Mouse (Mus musculus): ENCODE measurements around the gene Mdga2. TPM values are rescaled to one million over a fixed set of nuclear protein-coding genes. Genes with fewer than 3 reads are reported as not detected.

Mdga2 gene
- polyA plus RNA-seq, 1 experiment from 2014 or later = 0.21 TPM

GRCm38 (mm10) chr12:66556846-66557245 is 665.5 kb downstream of the Mdga2 start:
- Histone ChIP-seq H3K36me3 (no peaks in the 10 kb centered on the region), H3K4me1 (no peaks in the 10 kb centered on the region), H3K27me3 (ENCODE audit: insufficient read depth, poor library complexity, severe bottlenecking) (no peaks in the 10 kb centered on the region), H3K9me3 (no peaks in the 10 kb centered on the region), H3K27ac (no peak overlapping the region), H3K4me3 (no peak overlapping the region)
- DNase-seq (ENCODE audit: low spot score) = no peak
- 83% methylated on average over 3 of the region's 3 CpGs for WGBS

GRCm38 (mm10) chr12:66556178-66556820 is 666.0 kb downstream of the Mdga2 start:
- 77% methylated on average over 2 of the region's 2 CpGs for WGBS
- no peak overlapping the region for H3K4me3 ChIP-seq

GRCm38 (mm10) chr12:66524973-66525372 is 697.4 kb downstream of the Mdga2 start:
- no peaks in the 10 kb centered on the region for H3K36me3 ChIP-seq
- H3K4me3 ChIP-seq = no peak overlapping the region
- H3K4me1 ChIP-seq = no peaks in the 10 kb centered on the region
- H3K27me3 ChIP-seq (ENCODE audit: insufficient read depth, poor library complexity, severe bottlenecking) = no peaks in the 10 kb centered on the region
- H3K9me3 ChIP-seq = no peaks in the 10 kb centered on the region
- no peak overlapping the region for H3K27ac ChIP-seq
- no peak for DNase-seq (ENCODE audit: low spot score)
- WGBS = 52% methylated on average over 2 of the region's 2 CpGs

More at GRCm38 (mm10) chr12:66556178-66556820, 666.0 kb downstream of the Mdga2 start:
- H3K36me3 ChIP-seq = no peaks in the 10 kb centered on the region
- H3K27me3 ChIP-seq (ENCODE audit: insufficient read depth, poor library complexity, severe bottlenecking) = no peaks in the 10 kb centered on the region
- H3K4me1 ChIP-seq = no peaks in the 10 kb centered on the region
- DNase-seq (ENCODE audit: low spot score) = no peak
- no peak overlapping the region for H3K27ac ChIP-seq
- no peaks in the 10 kb centered on the region for H3K9me3 ChIP-seq

GRCm38 (mm10) chr12:66499258-66499657 is 723.1 kb downstream of the Mdga2 start:
- 71% methylated on average over 4 of the region's 4 CpGs for WGBS
- no peaks in the 10 kb centered on the region for H3K4me1 ChIP-seq
- no peak overlapping the region for H3K4me3 ChIP-seq
- H3K27me3 ChIP-seq (ENCODE audit: insufficient read depth, poor library complexity, severe bottlenecking) = no peaks in the 10 kb centered on the region
- H3K27ac ChIP-seq = no peak overlapping the region
- no peaks in the 10 kb centered on the region for H3K36me3 ChIP-seq
- no peak for DNase-seq (ENCODE audit: low spot score)
- no peaks in the 10 kb centered on the region for H3K9me3 ChIP-seq

GRCm38 (mm10) chr12:66470868-66471267 is 751.5 kb downstream of the Mdga2 start:
- no peak overlapping the region for H3K27ac ChIP-seq
- no peaks in the 10 kb centered on the region for H3K36me3 ChIP-seq
- H3K27me3 ChIP-seq (ENCODE audit: insufficient read depth, poor library complexity, severe bottlenecking) = no peaks in the 10 kb centered on the region
- H3K9me3 ChIP-seq = no peaks in the 10 kb centered on the region
- H3K4me1 ChIP-seq = no peaks in the 10 kb centered on the region
- DNase-seq (ENCODE audit: low spot score) = no peak
- no peak overlapping the region for H3K4me3 ChIP-seq
- WGBS = 66% methylated on average over 4 of the region's 4 CpGs

GRCm38 (mm10) chr12:66470243-66470863 is 752.0 kb downstream of the Mdga2 start:
- DNase-seq (ENCODE audit: low spot score) = no peak
- Histone ChIP-seq H3K4me1 (no peaks in the 10 kb centered on the region), H3K9me3 (no peaks in the 10 kb centered on the region), H3K27ac (no peak overlapping the region), H3K27me3 (ENCODE audit: insufficient read depth, poor library complexity, severe bottlenecking) (no peaks in the 10 kb centered on the region), H3K4me3 (no peak overlapping the region), H3K36me3 (no peaks in the 10 kb centered on the region)
- 84% methylated on average over 8 of the region's 8 CpGs for WGBS

- H3K27me3 ChIP-seq (ENCODE audit: insufficient read depth, poor library complexity, severe bottlenecking) = no peaks in the 10 kb centered on the region
- H3K27ac ChIP-seq = no peak overlapping the region
- no peak for DNase-seq (ENCODE audit: low spot score)
- no peaks in the 10 kb centered on the region for H3K36me3 ChIP-seq
- H3K4me3 ChIP-seq = no peak overlapping the region
- WGBS = 88% methylated on average over 3 of the region's 3 CpGs
- H3K4me1 ChIP-seq = no peaks in the 10 kb centered on the region
- no peaks in the 10 kb centered on the region for H3K9me3 ChIP-seq
These were observed 756.8 kb downstream of the Mdga2 start for GRCm38 (mm10) chr12:66465516-66465915.

GRCm38 (mm10) chr12:66443340-66443739 is 779.0 kb downstream of the Mdga2 start:
- H3K4me3 ChIP-seq = no peak overlapping the region
- no peaks in the 10 kb centered on the region for H3K4me1 ChIP-seq
- no peak overlapping the region for H3K27ac ChIP-seq
- H3K27me3 ChIP-seq (ENCODE audit: insufficient read depth, poor library complexity, severe bottlenecking) = no peaks in the 10 kb centered on the region
- no peaks in the 10 kb centered on the region for H3K36me3 ChIP-seq
- DNase-seq (ENCODE audit: low spot score) = no peak
- H3K9me3 ChIP-seq = no peaks in the 10 kb centered on the region
- WGBS = 58% methylated on average over 2 of the region's 2 CpGs
